Mouse (Mus musculus): Measurements from ENCODE around the gene Cidec.

- TF ChIP-seq FLI1 (IDR thresholded peaks at IDR 0.05; ENCODE audit: low read length) (no peak), GATA1 (IDR thresholded peaks at IDR 0.05; ENCODE audit: borderline replicate concordance, low read length) (no peak)
These were observed 22.5 kb upstream of the Cidec start, which contains the start of gene Il17re for GRCm38 (mm10) chr6:113457952-113458534.

All from megakaryocyte, embryonic 14.5 days (primary cell).